Mouse (Mus musculus) hindbrain, embryonic 11.5 days (tissue): Measurements from ENCODE around the gene Polr1d. TPM values are rescaled to one million over a fixed set of nuclear protein-coding genes. Genes with fewer than 3 reads are reported as not detected.

Source experiments
- ATAC-seq: fragments of 200-750 bp; cut with Nextera tagmentation; 2 replicates; pipeline ENCODE4 v1.8.0; 2017; ENCODE audit warnings: mild to moderate bottlenecking, moderate TSS enrichment, moderate library complexity; ENCODE audit not compliant: low FRiP score
- DNase-seq: peaks from one replicate; pipeline ENCODE4 v3.0.0-alpha.2; 2015; ENCODE audit warnings: low spot score
- H3K27ac ChIP-seq: fragments of 300-500 bp; sonication (generic); 2 replicates; pipeline ENCODE4 v1.5.1; 2014; ENCODE audit warnings: mild to moderate bottlenecking, low read depth, low read length
- H3K27me3 ChIP-seq: fragments of 300-500 bp; sonication (generic); 2 replicates; pipeline ENCODE4 v1.6.1; 2014; ENCODE audit warnings: mild to moderate bottlenecking, low read length, moderate library complexity, mixed read lengths; ENCODE audit not compliant: control insufficient read depth, insufficient read depth
- H3K36me3 ChIP-seq: fragments of 300-500 bp; sonication (generic); 2 replicates; pipeline ENCODE4 v1.6.1; 2014; ENCODE audit warnings: mild to moderate bottlenecking, low read length, moderate library complexity, mixed read lengths; ENCODE audit not compliant: control insufficient read depth, insufficient read depth
- H3K4me1 ChIP-seq: fragments of 300-500 bp; sonication (generic); replicated peaks from 2 replicates; pipeline ENCODE4 v1.6.1; 2014; ENCODE audit warnings: low read length, mixed read lengths; ENCODE audit not compliant: control insufficient read depth, insufficient read depth
- H3K4me2 ChIP-seq: fragments of 300-500 bp; sonication (generic); replicated peaks from 2 replicates; pipeline ENCODE4 v1.6.1; 2014; ENCODE audit warnings: mild to moderate bottlenecking, low read depth, low read length
- H3K4me3 ChIP-seq: fragments of 300-500 bp; sonication (generic); 2 replicates; pipeline ENCODE4 v1.5.1; 2014; ENCODE audit warnings: low read depth, low read length
- H3K9ac ChIP-seq: fragments of 300-500 bp; sonication (generic); 2 replicates; pipeline ENCODE4 v1.6.1; 2014; ENCODE audit warnings: low read depth, low read length
- H3K9me3 ChIP-seq: fragments of 300-500 bp; sonication (generic); 2 replicates; pipeline ENCODE4 v1.6.1; 2016; ENCODE audit warnings: low read length; ENCODE audit not compliant: control insufficient read depth
- WGBS: fragments of 180-500 bp; shearing (Covaris S2); extraction: QIAGEN DNeasy Blood & Tissue Kit; methylation state at CpG from one replicate; pipeline ENCODE4 v1.1.7; 2014; 5-methylcytosine and 5-hydroxymethylcytosine counted together
- polyA plus RNA-seq: library from polyadenylated mRNA; unstranded; fragments of >200 nt; fragmentation: Nextera tagmentation; extraction: Ambion mirVana; gene quantifications from 2 replicates; pipeline ENCODE4 v1.2.1, GENCODE M21; 2014

The Polr1d gene
- polyA plus RNA-seq, 1 experiment from 2014 or later = 119 TPM

GRCm38 (mm10) chr5:147053071-147053470 is 23.8 kb upstream of the Polr1d start:
- H3K27me3 ChIP-seq = no peaks in the 10 kb centered on the region
- H3K27ac ChIP-seq = no peak overlapping the region
- no peak overlapping the region for H3K4me3 ChIP-seq
- no peaks in the 10 kb centered on the region for H3K4me1 ChIP-seq
- no peak overlapping the region for H3K4me2 ChIP-seq
- ATAC-seq (no peak), DNase-seq (no peak)
- no peaks in the 10 kb centered on the region for H3K36me3 ChIP-seq
- H3K9me3 ChIP-seq = no peaks in the 10 kb centered on the region
- WGBS = 90% methylated on average over 6 of the region's 6 CpGs
- H3K9ac ChIP-seq = no peak overlapping the region

- DNase-seq = no peak
- 92% methylated on average over 3 of the region's 3 CpGs for WGBS
- no peak overlapping the region for H3K4me3 ChIP-seq
- H3K27me3 ChIP-seq = no peaks in the 10 kb centered on the region
- no peaks in the 10 kb centered on the region for H3K4me1 ChIP-seq
- ATAC-seq = no peak
- no peak overlapping the region for H3K27ac ChIP-seq
- H3K9me3 ChIP-seq = no peaks in the 10 kb centered on the region
- H3K9ac ChIP-seq = no peak overlapping the region
- H3K36me3 ChIP-seq = no peaks in the 10 kb centered on the region
- no peak overlapping the region for H3K4me2 ChIP-seq
Observed at GRCm38 (mm10) chr5:147053481-147053880, 23.4 kb upstream of the Polr1d start.

GRCm38 (mm10) chr5:147054328-147054727 is 22.5 kb upstream of the Polr1d start:
- Histone ChIP-seq H3K27ac (no peak overlapping the region), H3K4me3 (no peak overlapping the region), H3K4me2 (no peak overlapping the region), H3K36me3 (no peaks in the 10 kb centered on the region), H3K9me3 (no peaks in the 10 kb centered on the region), H3K9ac (no peak overlapping the region), H3K4me1 (no peaks in the 10 kb centered on the region), H3K27me3 (no peaks in the 10 kb centered on the region)
- WGBS = 86% methylated on average over 6 of the region's 6 CpGs
- ATAC-seq (no peak), DNase-seq (no peak)

GRCm38 (mm10) chr5:147054747-147055270 is 22.0 kb upstream of the Polr1d start:
- ATAC-seq = no peak
- 95% methylated on average over 2 of the region's 2 CpGs for WGBS
- H3K36me3 ChIP-seq = no peaks in the 10 kb centered on the region
- H3K27ac ChIP-seq = no peak overlapping the region
- H3K9ac ChIP-seq = no peak overlapping the region
- H3K4me1 ChIP-seq = no peaks in the 10 kb centered on the region
- H3K27me3 ChIP-seq = no peaks in the 10 kb centered on the region
- no peaks in the 10 kb centered on the region for H3K9me3 ChIP-seq
- H3K4me2 ChIP-seq = no peak overlapping the region
- no peak overlapping the region for H3K4me3 ChIP-seq
- DNase-seq = no peak

- no peak overlapping the region for H3K4me2 ChIP-seq
- H3K4me1 ChIP-seq = no peaks in the 10 kb centered on the region
- no peak overlapping the region for H3K4me3 ChIP-seq
- ATAC-seq (no peak), DNase-seq (no peak)
- H3K27me3 ChIP-seq = no peaks in the 10 kb centered on the region
- H3K27ac ChIP-seq = no peak overlapping the region
- H3K36me3 ChIP-seq = no peaks in the 10 kb centered on the region
- WGBS = 88% methylated on average over 6 of the region's 6 CpGs
- no peaks in the 10 kb centered on the region for H3K9me3 ChIP-seq
- H3K9ac ChIP-seq = no peak overlapping the region
Observed at GRCm38 (mm10) chr5:147055572-147056245, 21.1 kb upstream of the Polr1d start.

- 86% methylated on average over 10 of the region's 10 CpGs for WGBS
- Histone ChIP-seq H3K4me1 (no peaks in the 10 kb centered on the region), H3K4me2 (no peak overlapping the region), H3K9ac (no peak overlapping the region), H3K4me3 (no peak overlapping the region), H3K36me3 (no peaks in the 10 kb centered on the region), H3K27ac (no peak overlapping the region), H3K27me3 (no peaks in the 10 kb centered on the region), H3K9me3 (no peaks in the 10 kb centered on the region)
- no peak for ATAC-seq
- DNase-seq = no peak
Observed at GRCm38 (mm10) chr5:147056712-147057290, 20.0 kb upstream of the Polr1d start.

- Histone ChIP-seq H3K4me3 (no peak overlapping the region), H3K9me3 (no peaks in the 10 kb centered on the region), H3K9ac (no peak overlapping the region), H3K4me1 (no peaks in the 10 kb centered on the region), H3K36me3 (no peaks in the 10 kb centered on the region), H3K27me3 (no peaks in the 10 kb centered on the region), H3K27ac (no peak overlapping the region), H3K4me2 (no peak overlapping the region)
- DNase-seq (no peak), ATAC-seq (no peak)
- WGBS = 85% methylated on average over 9 of the region's 9 CpGs
Observed at GRCm38 (mm10) chr5:147057626-147058414, 19.0 kb upstream of the Polr1d start.

- DNase-seq = no peak
- ATAC-seq = no peak
Observed at GRCm38 (mm10) chr5:147058661-147059060, 18.2 kb upstream of the Polr1d start.

More at GRCm38 (mm10) chr5:147058661-147059060, 18.2 kb upstream of the Polr1d start:
- H3K36me3 ChIP-seq = no peaks in the 10 kb centered on the region
- no peaks in the 10 kb centered on the region for H3K9me3 ChIP-seq
- no peak overlapping the region for H3K9ac ChIP-seq
- no peaks in the 10 kb centered on the region for H3K27me3 ChIP-seq
- no peak overlapping the region for H3K4me2 ChIP-seq
- no peak overlapping the region for H3K4me3 ChIP-seq
- no peaks in the 10 kb centered on the region for H3K4me1 ChIP-seq
- H3K27ac ChIP-seq = no peak overlapping the region
- 86% methylated on average over 5 of the region's 5 CpGs for WGBS
